Mouse (Mus musculus) MEL (cell line): ENCODE measurements around the gene Bmp8b. TPM values are rescaled to one million over a fixed set of nuclear protein-coding genes. Genes with fewer than 3 reads are reported as not detected.
A peak's percentile ranks its signal among the peaks of the same experiment; 100 is the strongest.

Experiments used
- DNase-seq: peaks from one replicate; pipeline ENCODE4 v3.0.0; 2011; ENCODE audit warnings: low read depth, low spot score
- H3K27ac ChIP-seq: 2 replicates; pipeline ENCODE4 v1.5.1; 2012; ENCODE audit warnings: low read depth, mild to moderate bottlenecking, control low read depth, low read length, moderate library complexity; ENCODE audit not compliant: control insufficient read depth
- H3K27me3 ChIP-seq, 2 experiments: fragments of 150-350 bp in 1 of 2; sonication (generic) in 1 of 2; 2 replicates each; pipeline ENCODE4 v1.6.1; 2012; ENCODE audit warnings: low read length in 2 of 2, mild to moderate bottlenecking in 2 of 2, improper control_type of control experiment in 1 of 2, moderate library complexity in 1 of 2; ENCODE audit not compliant: insufficient read depth in 2 of 2, control insufficient read depth in 1 of 2
- H3K36me3 ChIP-seq, 2 experiments: 2 replicates each; pipeline ENCODE4 v1.6.1; 2012 to 2014; ENCODE audit warnings: low read length in 2 of 2, improper control_type of control experiment in 1 of 2, inconsistent platforms in 1 of 2, mild to moderate bottlenecking in 1 of 2; ENCODE audit not compliant: insufficient read depth in 2 of 2, control insufficient read depth in 1 of 2
- H3K4me1 ChIP-seq, 2 experiments: fragments of 150-350 bp in 1 of 2; sonication (generic) in 1 of 2; 2 replicates each; pipeline ENCODE4 v1.6.1; 2012; ENCODE audit warnings: low read length in 2 of 2, improper control_type of control experiment in 1 of 2, mild to moderate bottlenecking in 1 of 2; ENCODE audit not compliant: insufficient read depth in 2 of 2, control insufficient read depth in 1 of 2
- H3K4me3 ChIP-seq, 2 experiments: fragments of 150-350 bp in 1 of 2; sonication (generic) in 1 of 2; 2 replicates each; pipeline ENCODE4 v1.5.1; 2012; ENCODE audit warnings: low read depth in 2 of 2, low read length in 2 of 2, mild to moderate bottlenecking in 2 of 2, moderate library complexity in 2 of 2, control low read depth in 1 of 2, improper control_type of control experiment in 1 of 2; ENCODE audit not compliant: control insufficient read depth in 1 of 2, insufficient read depth in 1 of 2
- H3K79me2 ChIP-seq: 2 replicates; pipeline ENCODE4 v1.6.1; 2012; ENCODE audit warnings: mild to moderate bottlenecking, low read length, moderate library complexity; ENCODE audit not compliant: control insufficient read depth, poor library complexity, insufficient read depth
- H3K9ac ChIP-seq: 2 replicates; pipeline ENCODE4 v1.6.1; 2012; ENCODE audit warnings: low read depth, mild to moderate bottlenecking, control low read depth, low read length, moderate library complexity; ENCODE audit not compliant: control insufficient read depth, poor library complexity, severe bottlenecking
- H3K9me3 ChIP-seq: fragments of 150-350 bp; sonication (generic); replicated peaks from 2 replicates; pipeline ENCODE4 v1.6.1; 2012; ENCODE audit warnings: mild to moderate bottlenecking, low read length, improper control_type of control experiment, moderate library complexity; ENCODE audit not compliant: insufficient read depth
- BHLHE40 ChIP-seq: IDR thresholded peaks from 2 replicates; pipeline ENCODE4 v1.6.1; 2012; ENCODE audit warnings: low read depth, mild to moderate bottlenecking, inconsistent platforms, low read length, improper control_type of control experiment, borderline replicate concordance
- CHD2 ChIP-seq: IDR thresholded peaks from 2 replicates; pipeline ENCODE4 v1.6.1; 2011; ENCODE audit warnings: low read length, improper control_type of control experiment
- ELF1 ChIP-seq: IDR thresholded peaks from 2 replicates; pipeline ENCODE4 v1.6.1; 2014; ENCODE audit warnings: low read depth, mild to moderate bottlenecking, inconsistent platforms, low read length, improper control_type of control experiment, moderate library complexity
- EP300 ChIP-seq, 2 experiments: IDR thresholded peaks; 2 replicates each; pipeline ENCODE4 v1.6.1; 2011; ENCODE audit warnings: improper control_type of control experiment in 2 of 2, low read length in 2 of 2, low read depth in 1 of 2, mild to moderate bottlenecking in 1 of 2
- ETS1 ChIP-seq: IDR thresholded peaks from 2 replicates; pipeline ENCODE4 v1.6.1; 2012; ENCODE audit warnings: low read depth, mild to moderate bottlenecking, inconsistent platforms, low read length, improper control_type of control experiment, moderate library complexity
- GABPA ChIP-seq: IDR thresholded peaks from 2 replicates; pipeline ENCODE4 v1.6.1; 2012; ENCODE audit warnings: low read depth, mild to moderate bottlenecking, inconsistent platforms, low read length, improper control_type of control experiment, moderate library complexity
- GATA1 ChIP-seq: IDR thresholded peaks from 2 replicates; pipeline ENCODE4 v1.6.1; 2011; ENCODE audit warnings: low read depth, low read length, improper control_type of control experiment
- HCFC1 ChIP-seq: IDR thresholded peaks from 2 replicates; pipeline ENCODE4 v1.6.1; 2012; ENCODE audit warnings: low read depth, mild to moderate bottlenecking, inconsistent platforms, low read length, improper control_type of control experiment, moderate library complexity
- JUND ChIP-seq: IDR thresholded peaks from 2 replicates; pipeline ENCODE4 v1.6.1; 2011; ENCODE audit warnings: low read depth, mild to moderate bottlenecking, improper control_type of control experiment, low read length
- MAZ ChIP-seq: IDR thresholded peaks from 2 replicates; pipeline ENCODE4 v1.6.1; 2012; ENCODE audit warnings: low read depth, mild to moderate bottlenecking, inconsistent platforms, low read length, improper control_type of control experiment
- MXI1 ChIP-seq: IDR thresholded peaks from 2 replicates; pipeline ENCODE4 v1.6.1; 2011; ENCODE audit warnings: mild to moderate bottlenecking, low read depth, low read length, improper control_type of control experiment
- MYB ChIP-seq: IDR thresholded peaks from 2 replicates; pipeline ENCODE4 v1.6.1; 2011; ENCODE audit warnings: mild to moderate bottlenecking, low read depth, low read length, improper control_type of control experiment
- MYC ChIP-seq: IDR thresholded peaks from 2 replicates; pipeline ENCODE4 v1.6.1; 2011; ENCODE audit warnings: low read depth, mild to moderate bottlenecking, low read length, improper control_type of control experiment, moderate library complexity
- NELFE ChIP-seq: IDR thresholded peaks from 2 replicates; pipeline ENCODE4 v1.6.1; 2011; ENCODE audit warnings: low read depth, low read length, improper control_type of control experiment
- NRF1 ChIP-seq: IDR thresholded peaks from 2 replicates; pipeline ENCODE4 v1.6.1; 2014; ENCODE audit warnings: low read depth, mild to moderate bottlenecking, inconsistent platforms, low read length, improper control_type of control experiment, moderate library complexity; ENCODE audit not compliant: poor library complexity, insufficient read depth, severe bottlenecking
- POLR2AphosphoS2 ChIP-seq: IDR thresholded peaks from 2 replicates; pipeline ENCODE4 v1.6.1; 2011; ENCODE audit warnings: low read length, improper control_type of control experiment
- RCOR1 ChIP-seq: IDR thresholded peaks from 2 replicates; pipeline ENCODE4 v1.6.1; 2012; ENCODE audit warnings: low read depth, mild to moderate bottlenecking, inconsistent platforms, low read length, improper control_type of control experiment
- SIN3A ChIP-seq: IDR thresholded peaks from 2 replicates; pipeline ENCODE4 v1.6.1; 2012; ENCODE audit warnings: low read length, improper control_type of control experiment, inconsistent platforms
- TAL1 ChIP-seq: IDR thresholded peaks from 2 replicates; pipeline ENCODE4 v1.6.1; 2012; ENCODE audit warnings: mild to moderate bottlenecking, inconsistent platforms, low read length, moderate library complexity, mixed read lengths
- TBP ChIP-seq: IDR thresholded peaks from 2 replicates; pipeline ENCODE4 v1.8.0; 2011; ENCODE audit warnings: low read depth, low read length, improper control_type of control experiment
- TCF12 ChIP-seq: IDR thresholded peaks from 2 replicates; pipeline ENCODE4 v1.6.1; 2014; ENCODE audit warnings: low read depth, mild to moderate bottlenecking, inconsistent platforms, low read length, improper control_type of control experiment, moderate library complexity
- UBTF ChIP-seq: IDR thresholded peaks from 2 replicates; pipeline ENCODE4 v1.6.1; 2012; ENCODE audit warnings: low read depth, mild to moderate bottlenecking, inconsistent platforms, low read length, improper control_type of control experiment, moderate library complexity, borderline replicate concordance; ENCODE audit not compliant: insufficient read depth
- USF1 ChIP-seq: IDR thresholded peaks from 2 replicates; pipeline ENCODE4 v1.6.1; 2014; ENCODE audit warnings: low read depth, mild to moderate bottlenecking, inconsistent platforms, low read length, improper control_type of control experiment, moderate library complexity
- ZKSCAN1 ChIP-seq: IDR thresholded peaks from 2 replicates; pipeline ENCODE4 v1.6.1; 2012; ENCODE audit warnings: low read depth, mild to moderate bottlenecking, inconsistent platforms, low read length, improper control_type of control experiment, moderate library complexity
- ZMIZ1 ChIP-seq: IDR thresholded peaks from 2 replicates; pipeline ENCODE4 v1.6.1; 2012; ENCODE audit warnings: low read depth, mild to moderate bottlenecking, inconsistent platforms, low read length, improper control_type of control experiment, moderate library complexity
- polyA plus RNA-seq, 2 experiments: library from polyadenylated mRNA; stranded (reverse) in 1 of 2; unstranded in 1 of 2; fragments of >175 nt in 1 of 2; fragments of >200 nt in 1 of 2; gene quantifications; 2 replicates each; pipeline versions ENCODE4 v1.2.1 to v1.2.4; 2012; ENCODE audit warnings: low replicate concordance in 2 of 2, low read depth in 1 of 2; ENCODE audit not compliant: insufficient read length in 2 of 2, insufficient read depth in 1 of 2, missing spikeins in 1 of 2
- total RNA-seq: library from RNA; depleted of rRNA; stranded (reverse); fragments of 300-350 nt; gene quantifications from 2 replicates; pipeline ENCODE4 v1.2.3, GENCODE M21; 2012

Bmp8b gene
- total and polyA plus RNA-seq, 3 experiments = 0.06 to 0.08 TPM; not detected in 1

- Histone ChIP-seq H3K4me1 (peaks cover 0 to 22% of the 10 kb centered on the region in 2 experiments; a peak in 3 of 4 replicates), H3K36me3 (peaks cover 0 to 15% of the 10 kb centered on the region in 2 experiments; a peak in 2 of 4 replicates), H3K4me3 (peak overlapping the region; percentile 0 to 21; a peak in 1 of 4 replicates), H3K27me3 (peaks cover 3 to 4% of the 10 kb centered on the region in 2 experiments), H3K9ac (no peak overlapping the region; the same call in 1 of the 2 replicates), H3K9me3 (no peaks in the 10 kb centered on the region), H3K27ac (no peak overlapping the region), H3K79me2 (no peaks in the 10 kb centered on the region)
- no peak for TF ChIP-seq MYB
- TF ChIP-seq RCOR1 = peak; percentile 64; the same call in 1 of the 2 replicates
- TF ChIP-seq MAZ = peak; percentile 80; the same call in 1 of the 2 replicates
- peak; percentile 60 for TF ChIP-seq GATA1
- TF ChIP-seq TCF12 = peak; percentile 71
- TF ChIP-seq HCFC1 = no peak
- peak; percentile 21; the same call in 1 of the 2 replicates for TF ChIP-seq TAL1
- TF ChIP-seq GABPA = no peak
- no peak for TF ChIP-seq JUND
- TF ChIP-seq EP300 (IDR thresholded peaks at IDR 0.05; ENCODE audit: low read depth in 1 of 2, low read length in 2 of 2) = peak; percentile 74 to 76
- TF ChIP-seq USF1 = no peak
- TF ChIP-seq MXI1 = no peak
- peak; percentile 31; the same call in 1 of the 2 replicates for TF ChIP-seq ELF1
- no peak for TF ChIP-seq NELFE
- TF ChIP-seq ETS1 = peak; percentile 29; the same call in 1 of the 2 replicates
- TF ChIP-seq CHD2 = no peak
- no peak for TF ChIP-seq TBP
- no peak for TF ChIP-seq NRF1
- no peak for TF ChIP-seq MYC
- TF ChIP-seq UBTF = no peak
- peak; percentile 39; the same call in 1 of the 2 replicates for TF ChIP-seq SIN3A
- TF ChIP-seq POLR2AphosphoS2 = no peak
- TF ChIP-seq ZMIZ1 = no peak
- no peak for TF ChIP-seq BHLHE40
- TF ChIP-seq ZKSCAN1 = no peak
- peak; percentile 77 for DNase-seq
Observed at GRCm38 (mm10) chr4:123162305-123162917, 57.4 kb downstream of the Bmp8b start.
